8 mouse cellular contexts compared by ENCODE assay signal in genomic region chr19:42170025-42170969, GRCm38 (mm10). TPM values are rescaled to one million over a fixed set of nuclear protein-coding genes. Genes with fewer than 3 reads are reported as not detected.
A peak's percentile ranks its signal among the peaks of the same experiment; 100 is the strongest.
DNase-seq lines count a peak whose midpoint lies in the region; ATAC-seq lines count a peak whose summit lies in the region.

No protein-coding gene starts in this region.

- peak overlapping the region; percentile 78 for H3K4me2 ChIP-seq in hindbrain, embryonic 16.5 days (ENCODE audit: low read length)

- no peaks in the 10 kb centered on the region for H3K9me3 ChIP-seq in hindbrain, embryonic 16.5 days (ENCODE audit: control insufficient read depth, low read length)

- WGBS in hindbrain, embryonic 16.5 days: 2% methylated on average over 48 of the region's 56 CpGs
- WGBS in macrophage (ENCODE audit: missing documents): 2% methylated on average over 55 of the region's 56 CpGs

- peak; percentile 95 for DNase-seq in T-cell, adult 2 months (ENCODE audit: low spot score)
- DNase-seq in cerebellum, postnatal 36 days: peak; percentile 95 to 97
- peak; percentile 86 to 94 for DNase-seq in frontal cortex, postnatal 36 days (ENCODE audit: low spot score in 2 of 2)
- DNase-seq in left cerebral cortex, adult 18-20 months (ENCODE audit: low spot score in 2 of 2): peak; percentile 93 to 96
- peak; percentile 95 for DNase-seq in right cerebral cortex, adult 18-20 months
- DNase-seq in urinary bladder, postnatal 10 days (ENCODE audit: low spot score): peak; percentile 74

- peak overlapping the region; percentile 36; the same call in 1 of the 2 replicates for H3K27ac ChIP-seq in hindbrain, embryonic 16.5 days (ENCODE audit: low read depth, low read length)
- H3K27ac ChIP-seq in macrophage: 0 out of 2 replicates have a peak overlapping the region, but pooled peaks have one; percentile 13

- ATAC-seq in hindbrain, embryonic 16.5 days: peak; percentile 94

- H3K4me3 ChIP-seq in hindbrain, embryonic 16.5 days (ENCODE audit: low read length): peak overlapping the region; percentile 83
- H3K4me3 ChIP-seq in macrophage (ENCODE audit: inconsistent target): peak overlapping the region; percentile 77

- H3K4me1 ChIP-seq in hindbrain, embryonic 16.5 days (ENCODE audit: control insufficient read depth, insufficient read depth, low read depth, low read length): peaks cover 24% of the 10 kb centered on the region

- peaks cover 9% of the 10 kb centered on the region for H3K27me3 ChIP-seq in hindbrain, embryonic 16.5 days (replicated peaks; ENCODE audit: control insufficient read depth, insufficient read depth, low read length)

- H3K9ac ChIP-seq in hindbrain, embryonic 16.5 days (ENCODE audit: low read depth, low read length): peak overlapping the region; percentile 74

- H3K36me3 ChIP-seq in hindbrain, embryonic 16.5 days (ENCODE audit: control insufficient read depth, insufficient read depth, low read length): no peaks in the 10 kb centered on the region
- H3K36me3 ChIP-seq in macrophage (ENCODE audit: inconsistent target): no peaks in the 10 kb centered on the region

- H3K79me2 ChIP-seq in macrophage (ENCODE audit: inconsistent target): peaks cover 46% of the 10 kb centered on the region

RNA-seq across cellular contexts. Expression of gene Zfyve27, which starts 6.5 kb away (rescaled TPM):
- polyA plus RNA-seq in hindbrain, embryonic 16.5 days (2015; fragmentation: Nextera tagmentation; extraction: Ambion mirVana): 56.4 and 62.4 TPM in 2 replicates
- total RNA-seq in left cerebral cortex, adult 18-20 months (2021): 10 to 100 TPM; 78.2 to 85.1 TPM
- total RNA-seq in macrophage (2018; cell fraction: chromatin; rRNA removed): 100 to 1,000 TPM in 25 of 26 experiments, 10 to 100 TPM in 1; 94.8 to 230 (median 183) TPM
- total RNA-seq in macrophage (2018; cell fraction: cytosol; rRNA removed): 10 to 100 TPM; 11.2 to 23.1 (median 16.7) TPM
- total RNA-seq in macrophage (2018; cell fraction: nucleus; rRNA removed): 100 to 1,000 TPM in 6 of 26 experiments, 10 to 100 TPM in 20; 55.3 to 113 (median 81.8) TPM
- 10.8 to 19.0 TPM (median 16.4 TPM) in 3 replicates for polyA plus RNA-seq in macrophage (2018)

RNA-seq across cellular contexts. Expression of gene Marveld1, which starts 23.1 kb away (rescaled TPM):
- polyA plus RNA-seq in hindbrain, embryonic 16.5 days (2015; fragmentation: Nextera tagmentation; extraction: Ambion mirVana): 1.5 and 2.3 TPM in 2 replicates
- total RNA-seq in left cerebral cortex, adult 18-20 months (2021): 1 to 10 TPM; 8.3 to 8.6 TPM
- total RNA-seq in macrophage (2018; cell fraction: chromatin; rRNA removed): 1 to 10 TPM in 21 of 26 experiments, under 1 TPM in 5; 0.34 to 8.7 (median 1.7) TPM
- total RNA-seq in macrophage (2018; cell fraction: cytosol; rRNA removed): 1 to 10 TPM; 1.9 to 9.0 (median 3.2) TPM
- 10 to 100 TPM in 3 of 26 experiments, 1 to 10 TPM in 23; 1.9 to 15.2 (median 3.9) TPM for total RNA-seq in macrophage (2018; cell fraction: nucleus; rRNA removed)
- polyA plus RNA-seq in macrophage (2018): 2.9 to 12.9 TPM (median 8.4 TPM) in 3 replicates

RNA-seq across cellular contexts. Expression of gene Sfrp5, which starts 31.8 kb away (rescaled TPM):
- 2.7 and 3.5 TPM in 2 replicates for polyA plus RNA-seq in hindbrain, embryonic 16.5 days (2015; fragmentation: Nextera tagmentation; extraction: Ambion mirVana)
- 1 to 10 TPM in 1 of 2 experiments, under 1 TPM in 1; 0.49 to 2.1 TPM for total RNA-seq in left cerebral cortex, adult 18-20 months (2021)
- total RNA-seq in macrophage (2018; cell fraction: chromatin; rRNA removed): not detected
- under 1 TPM in 21 of 26 experiments, not detected in 5; 0.06 to 0.92 (median 0.33) TPM for total RNA-seq in macrophage (2018; cell fraction: cytosol; rRNA removed)
- under 1 TPM in 7 of 26 experiments, not detected in 19; 0.30 to 0.89 (median 0.50) TPM for total RNA-seq in macrophage (2018; cell fraction: nucleus; rRNA removed)
- polyA plus RNA-seq in macrophage (2018): 0.16 to 0.81 TPM in 2 of 3 replicates, not detected in the other

RNA-seq across cellular contexts. Expression of gene Avpi1, which starts 41.4 kb away (rescaled TPM):
- 12.2 and 12.6 TPM in 2 replicates for polyA plus RNA-seq in hindbrain, embryonic 16.5 days (2015; fragmentation: Nextera tagmentation; extraction: Ambion mirVana)
- 10 to 100 TPM; 32.0 to 33.3 TPM for total RNA-seq in left cerebral cortex, adult 18-20 months (2021)
- total RNA-seq in macrophage (2018; cell fraction: chromatin; rRNA removed): 1 to 10 TPM in 4 of 26 experiments, under 1 TPM in 2, not detected in 20; 0.63 to 3.3 (median 1.4) TPM
- 1 to 10 TPM; 1.1 to 8.4 (median 3.7) TPM for total RNA-seq in macrophage (2018; cell fraction: cytosol; rRNA removed)
- 1 to 10 TPM in 12 of 26 experiments, under 1 TPM in 10, not detected in 4; 0.46 to 3.4 (median 1.0) TPM for total RNA-seq in macrophage (2018; cell fraction: nucleus; rRNA removed)
- 3.0 to 9.5 TPM (median 6.7 TPM) in 3 replicates for polyA plus RNA-seq in macrophage (2018)

Comparison
In these comparisons a context has a peak if more than half of its experiments do, and no peak if none do; other contexts are left out.
1. Peak in every context shown above with its lines: DNase-seq, ATAC-seq, H3K4me3 ChIP-seq and H3K27ac ChIP-seq.